Mouse (Mus musculus) kidney, embryonic 16.5 days (tissue): ENCODE measurements around the gene Gm21958. TPM values are rescaled to one million over a fixed set of nuclear protein-coding genes. Genes with fewer than 3 reads are reported as not detected.

ENCODE experiments used
- ATAC-seq: fragments of 200-750 bp; cut with Nextera tagmentation; 2 replicates; pipeline ENCODE4 v1.8.0; 2017; ENCODE audit warnings: moderate TSS enrichment; ENCODE audit not compliant: low FRiP score, low TSS enrichment
- H3K27ac ChIP-seq: fragments of 300-500 bp; sonication (generic); 2 replicates; pipeline ENCODE4 v1.5.1; 2014; ENCODE audit warnings: low read length
- H3K27me3 ChIP-seq: fragments of 300-500 bp; sonication (generic); 2 replicates; pipeline ENCODE4 v1.6.1; 2014; ENCODE audit warnings: low read length, control low read depth, mixed read lengths; ENCODE audit not compliant: insufficient read depth
- H3K36me3 ChIP-seq: fragments of 300-500 bp; sonication (generic); 2 replicates; pipeline ENCODE4 v1.6.1; 2014; ENCODE audit warnings: low read length, control low read depth, mixed read lengths; ENCODE audit not compliant: insufficient read depth
- H3K4me1 ChIP-seq: fragments of 300-500 bp; sonication (generic); 2 replicates; pipeline ENCODE4 v1.6.1; 2014; ENCODE audit warnings: low read length, control low read depth, mixed read lengths; ENCODE audit not compliant: insufficient read depth
- H3K4me2 ChIP-seq: fragments of 300-500 bp; sonication (generic); replicated peaks from 2 replicates; pipeline ENCODE4 v1.6.1; 2014; ENCODE audit warnings: low read depth, low read length
- H3K4me3 ChIP-seq: fragments of 300-500 bp; sonication (generic); 2 replicates; pipeline ENCODE4 v1.5.1; 2014; ENCODE audit warnings: mild to moderate bottlenecking, low read length
- H3K9ac ChIP-seq: fragments of 300-500 bp; sonication (generic); replicated peaks from 2 replicates; pipeline ENCODE4 v1.6.1; 2014; ENCODE audit warnings: low read length
- H3K9me3 ChIP-seq: fragments of 300-500 bp; sonication (generic); 2 replicates; pipeline ENCODE4 v1.6.1; 2016; ENCODE audit warnings: low read length, control low read depth
- whole genome bisulfite sequencing: fragments of 180-500 bp; shearing (Covaris S2); extraction: QIAGEN DNeasy Blood & Tissue Kit; methylation state at CpG from one replicate; pipeline ENCODE4 v1.1.7; 2014; 5-methylcytosine and 5-hydroxymethylcytosine counted together
- polyA plus RNA-seq: library from polyadenylated mRNA; unstranded; fragments of >200 nt; fragmentation: Nextera tagmentation; extraction: Ambion mirVana; gene quantifications from 2 replicates; pipeline ENCODE4 v1.2.1, GENCODE M21; 2015

Gm21958 gene
- polyA plus RNA-seq, 1 experiment from 2014 or later: not detected

- H3K27me3 ChIP-seq: no peaks in the 10 kb centered on the region
- no peak overlapping the region for H3K4me3 ChIP-seq
- H3K9ac ChIP-seq: no peak overlapping the region
- no peak overlapping the region for H3K4me2 ChIP-seq
- H3K4me1 ChIP-seq: no peaks in the 10 kb centered on the region
- WGBS: 94% methylated on average over 11 of the region's 11 CpGs
- H3K9me3 ChIP-seq: no peaks in the 10 kb centered on the region
- ATAC-seq: no peak
- H3K36me3 ChIP-seq: peaks cover 74% of the 10 kb centered on the region
- H3K27ac ChIP-seq: no peak overlapping the region
Measured at GRCm38 (mm10) chr3:54741965-54742364, 27.8 kb upstream of the Gm21958 start.

GRCm38 (mm10) chr3:54737317-54737716, 23.2 kb upstream of the Gm21958 start:
- Histone ChIP-seq H3K9me3 (no peaks in the 10 kb centered on the region), H3K4me1 (peaks cover 4% of the 10 kb centered on the region), H3K27me3 (no peaks in the 10 kb centered on the region), H3K9ac (no peak overlapping the region), H3K27ac (no peak overlapping the region), H3K4me2 (no peak overlapping the region), H3K4me3 (no peak overlapping the region), H3K36me3 (peaks cover 31% of the 10 kb centered on the region)
- WGBS: 89% methylated on average over 8 of the region's 8 CpGs
- no peak for ATAC-seq

GRCm38 (mm10) chr3:54736101-54736927, 22.2 kb upstream of the Gm21958 start:
- Histone ChIP-seq H3K27me3 (no peaks in the 10 kb centered on the region), H3K9me3 (no peaks in the 10 kb centered on the region), H3K9ac (peak overlapping the region; percentile 92), H3K36me3 (peaks cover 27% of the 10 kb centered on the region), H3K4me1 (peaks cover 8% of the 10 kb centered on the region), H3K27ac (peak overlapping the region; percentile 100), H3K4me3 (peak overlapping the region; percentile 70), H3K4me2 (peak overlapping the region; percentile 79)
- WGBS: 51% methylated on average over 18 of the region's 18 CpGs
- no peak for ATAC-seq

GRCm38 (mm10) chr3:54735247-54736046, 21.3 kb upstream of the Gm21958 start, which contains the start of the genes Exosc8 and Alg5:
Gene Exosc8, minus strand, starts transcription at chr3:54735393.
Gene Alg5, plus strand, starts transcription at chr3:54735539.
- 0% methylated on average over 55 of the region's 65 CpGs for WGBS
- peaks cover 8% of the 10 kb centered on the region for H3K4me1 ChIP-seq
- H3K4me3 ChIP-seq: peak within 1 kb of the TSS; percentile 70
- H3K4me2 ChIP-seq: peak within 1 kb of the TSS; percentile 79
- H3K27me3 ChIP-seq: no peaks in the 10 kb centered on the region
- peak; percentile 94 for ATAC-seq
- no peaks in the 10 kb centered on the region for H3K9me3 ChIP-seq
- peak within 1 kb of the TSS; percentile 100 for H3K27ac ChIP-seq
- peaks cover 22% of the 10 kb centered on the region; the same call in 1 of the 2 replicates for H3K36me3 ChIP-seq
- H3K9ac ChIP-seq: peak within 1 kb of the TSS; percentile 92

GRCm38 (mm10) chr3:54734411-54735246, 20.5 kb upstream of the Gm21958 start:
- peaks cover 25% of the 10 kb centered on the region; the same call in 1 of the 2 replicates for H3K36me3 ChIP-seq
- no peaks in the 10 kb centered on the region for H3K9me3 ChIP-seq
- WGBS: under 1% methylated on average over 75 of the region's 84 CpGs
- peak; percentile 95 for ATAC-seq
- H3K4me1 ChIP-seq: peaks cover 8% of the 10 kb centered on the region
- no peaks in the 10 kb centered on the region for H3K27me3 ChIP-seq
- peak overlapping the region; percentile 100 for H3K27ac ChIP-seq
- peak overlapping the region; percentile 92 for H3K9ac ChIP-seq
- H3K4me2 ChIP-seq: peak overlapping the region; percentile 79
- peak overlapping the region; percentile 70 for H3K4me3 ChIP-seq

GRCm38 (mm10) chr3:54732371-54732770, 18.2 kb upstream of the Gm21958 start:
- WGBS: 80% methylated on average over 4 of the region's 4 CpGs

GRCm38 (mm10) chr3:54731626-54732150, 17.5 kb upstream of the Gm21958 start:
- H3K27me3 ChIP-seq: no peaks in the 10 kb centered on the region
- ATAC-seq: no peak
- 24% methylated on average over 8 of the region's 8 CpGs for WGBS
- peaks cover 47% of the 10 kb centered on the region for H3K36me3 ChIP-seq
- no peak overlapping the region for H3K4me3 ChIP-seq
- no peak overlapping the region for H3K4me2 ChIP-seq
- H3K27ac ChIP-seq: no peak overlapping the region
- H3K4me1 ChIP-seq: peaks cover 8% of the 10 kb centered on the region
- no peaks in the 10 kb centered on the region for H3K9me3 ChIP-seq
- H3K9ac ChIP-seq: no peak overlapping the region

More at GRCm38 (mm10) chr3:54732371-54732770, 18.2 kb upstream of the Gm21958 start:
- Histone ChIP-seq H3K4me2 (no peak overlapping the region), H3K9me3 (no peaks in the 10 kb centered on the region), H3K27ac (no peak overlapping the region), H3K9ac (no peak overlapping the region), H3K4me1 (peaks cover 8% of the 10 kb centered on the region), H3K4me3 (no peak overlapping the region), H3K27me3 (no peaks in the 10 kb centered on the region), H3K36me3 (peaks cover 40% of the 10 kb centered on the region)
- ATAC-seq: no peak

- Histone ChIP-seq H3K4me3 (no peak overlapping the region), H3K27ac (no peak overlapping the region), H3K27me3 (no peaks in the 10 kb centered on the region), H3K4me1 (peaks cover 4% of the 10 kb centered on the region), H3K4me2 (no peak overlapping the region), H3K36me3 (peaks cover 57% of the 10 kb centered on the region), H3K9ac (no peak overlapping the region), H3K9me3 (no peaks in the 10 kb centered on the region)
- ATAC-seq: no peak
- WGBS: 92% methylated on average over 6 of the region's 6 CpGs
Measured at GRCm38 (mm10) chr3:54728100-54728499, 13.9 kb upstream of the Gm21958 start.

- Histone ChIP-seq H3K36me3 (peaks cover 61% of the 10 kb centered on the region), H3K4me2 (no peak overlapping the region), H3K4me1 (peaks cover 4% of the 10 kb centered on the region; the same call in 1 of the 2 replicates), H3K27me3 (no peaks in the 10 kb centered on the region), H3K9ac (no peak overlapping the region), H3K4me3 (no peak overlapping the region), H3K9me3 (no peaks in the 10 kb centered on the region), H3K27ac (no peak overlapping the region)
- ATAC-seq: no peak
- WGBS: 94% methylated on average over 2 of the region's 2 CpGs
Measured at GRCm38 (mm10) chr3:54727588-54727987, 13.4 kb upstream of the Gm21958 start.
